Mouse (Mus musculus): ENCODE measurements around the gene Fam126b. TPM values are rescaled to one million over a fixed set of nuclear protein-coding genes. Genes with fewer than 3 reads are reported as not detected.
"Not testable (repeated sequence)": the region's sequence is repeated elsewhere in the genome, so short reads cannot be mapped to it uniquely, and the experiment has no call there.

Fam126b gene
- total RNA-seq, 2 experiments from 2014 or later = 134 to 145 TPM

DNA sequence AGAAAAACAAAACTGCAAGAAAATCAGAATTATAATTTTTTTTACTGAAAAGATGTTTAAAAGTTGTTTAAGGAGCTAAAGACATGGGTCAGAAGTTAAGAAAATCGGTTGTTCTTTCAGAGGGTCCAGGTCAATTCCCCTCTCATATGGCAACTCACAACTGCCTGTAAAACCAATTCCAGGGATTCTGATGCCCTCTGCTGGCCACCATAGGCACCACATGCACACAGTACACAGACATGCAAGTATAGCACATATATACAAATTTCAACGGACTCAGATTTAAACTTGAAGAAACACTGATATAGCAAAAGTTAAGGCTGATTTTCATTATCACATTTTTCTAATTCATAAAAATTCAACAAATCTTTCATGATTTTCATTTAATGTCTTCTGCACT lies 6.9 kb downstream of the Fam126b start:
- peak in 1 of 2 experiments; percentile 6 for DNase-seq (ENCODE audit: low spot score in 2 of 2)

DNA sequence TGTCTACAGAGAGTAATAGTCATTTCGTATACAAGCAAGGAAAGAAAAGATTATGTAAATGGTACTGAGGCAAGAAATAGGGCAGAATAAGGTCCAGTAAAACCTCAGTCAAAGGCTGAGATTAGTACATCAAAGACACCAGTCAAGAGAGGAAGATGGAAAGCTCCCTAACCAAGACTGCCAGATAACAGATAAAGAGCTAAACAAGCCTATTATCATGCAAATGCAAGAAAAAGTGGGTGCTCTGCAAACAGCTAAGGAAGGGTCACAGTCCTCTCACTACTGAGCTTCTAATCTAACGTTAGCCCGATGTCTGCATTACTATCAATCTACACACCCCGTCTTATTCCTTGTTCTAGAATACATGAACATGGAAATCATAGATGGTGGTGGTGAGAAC lies 15.7 kb downstream of the Fam126b start:
- no peak for DNase-seq (ENCODE audit: low spot score in 2 of 2)

DNA sequence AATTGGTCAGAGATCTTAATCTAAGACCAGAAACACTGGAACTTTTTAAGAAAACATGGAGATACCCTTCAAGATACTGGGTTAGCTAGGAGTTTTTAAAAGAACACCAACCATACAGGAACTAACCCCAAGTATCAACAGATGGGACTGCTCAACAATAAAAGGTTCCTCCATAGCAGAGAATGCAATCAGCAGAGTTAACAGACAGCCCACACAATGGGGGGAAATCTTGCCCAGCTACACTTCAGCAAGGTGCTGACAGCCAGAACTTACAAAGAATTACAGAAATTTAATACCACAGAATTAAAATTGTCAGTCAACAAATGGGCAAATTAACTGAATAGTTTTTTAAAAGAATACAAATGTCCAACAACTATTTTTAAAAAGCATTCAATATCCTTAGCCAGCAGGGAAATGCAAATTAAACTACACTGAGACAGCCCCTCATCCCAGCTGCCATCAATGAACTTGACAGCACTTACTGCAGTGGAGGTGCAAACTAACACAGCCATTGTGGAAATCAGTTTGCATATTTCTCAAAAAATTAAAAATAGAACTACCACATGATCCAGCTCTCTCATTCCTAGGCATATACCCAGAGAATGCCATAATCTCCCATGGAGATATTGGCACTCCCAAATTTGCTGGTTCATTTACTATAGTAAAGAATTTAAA lies 17.5 kb downstream of the Fam126b start:
- no peak for DNase-seq (ENCODE audit: low spot score in 2 of 2)

DNA sequence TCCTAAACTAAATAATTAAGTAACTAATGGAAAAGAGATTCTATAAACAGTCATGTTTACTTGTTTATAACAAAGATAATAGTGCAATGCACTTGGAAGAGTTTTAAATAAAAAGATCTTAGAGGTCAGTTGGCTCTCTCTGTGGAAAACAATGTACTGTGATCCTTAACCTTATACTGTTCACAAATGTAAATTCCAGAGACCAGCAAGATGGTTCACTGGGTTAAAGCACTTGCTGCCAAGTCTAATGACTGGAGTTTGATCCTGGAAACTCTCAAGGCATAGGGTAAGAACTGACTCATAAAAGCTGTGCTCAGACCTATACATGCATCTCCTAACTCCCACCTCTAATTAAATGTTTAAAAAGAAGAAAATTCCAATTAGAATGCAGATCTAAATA lies 19.5 kb downstream of the Fam126b start:
- DNase-seq (ENCODE audit: low spot score in 2 of 2) = no peak

DNA sequence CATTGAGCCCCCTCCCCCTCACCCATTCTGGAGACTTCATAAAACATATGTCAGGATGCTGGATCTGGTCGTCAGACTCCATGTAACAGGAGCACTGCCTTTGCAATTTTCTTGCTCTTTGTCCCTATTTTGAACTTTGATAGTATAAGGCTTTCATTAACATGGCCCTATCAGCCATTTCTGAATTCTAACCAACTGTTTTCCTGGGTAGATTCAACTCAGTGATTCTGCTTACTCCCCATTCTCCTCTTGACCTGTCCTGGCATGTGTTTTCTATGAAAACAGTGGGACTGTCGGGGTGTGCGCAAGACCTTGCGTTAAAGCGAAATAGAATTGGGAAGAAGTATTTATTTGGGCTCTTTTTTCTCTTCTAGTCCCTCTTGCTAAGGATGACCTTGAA lies 21.1 kb downstream of the Fam126b start:
- DNase-seq (ENCODE audit: low spot score in 2 of 2) = no peak

DNA sequence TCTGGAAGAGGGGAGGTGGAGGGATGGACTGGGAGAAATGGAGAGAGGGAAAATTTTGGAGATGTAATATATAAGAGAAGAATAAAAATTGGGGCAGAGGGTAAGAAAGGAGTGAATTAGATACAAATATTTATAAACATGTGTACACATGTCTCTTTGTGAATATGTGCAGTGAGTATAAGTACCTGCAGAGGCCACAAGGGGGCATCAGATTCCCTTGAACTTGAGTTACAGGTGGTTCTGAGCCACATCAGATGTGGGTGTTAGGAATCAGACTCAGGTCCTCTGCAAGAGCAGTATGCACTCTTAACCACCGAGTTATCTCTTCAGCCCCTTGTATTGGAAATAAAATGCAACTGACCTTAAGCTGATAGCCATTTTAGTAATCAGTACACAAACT lies 23.7 kb downstream of the Fam126b start:
- peak; percentile 19 to 59 for DNase-seq (ENCODE audit: low spot score in 2 of 2)

DNA sequence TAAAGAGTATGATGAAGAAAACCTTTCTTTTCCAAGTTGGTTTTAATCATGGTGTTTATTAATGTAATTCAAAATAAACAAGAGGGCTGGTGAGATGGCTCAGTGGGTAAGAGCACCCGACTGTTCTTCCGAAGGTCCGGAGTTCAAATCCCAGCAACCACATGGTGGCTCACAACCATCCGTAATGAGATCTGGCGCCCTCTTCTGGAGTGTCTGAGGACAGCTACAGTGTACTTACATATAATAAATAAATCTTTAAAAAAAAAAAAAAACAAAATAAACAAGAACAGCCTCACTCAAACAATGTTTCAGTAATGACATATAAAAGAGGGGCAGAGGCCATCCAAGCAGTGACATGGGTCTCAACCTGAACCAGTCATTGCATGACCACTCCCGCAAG lies 25.8 kb downstream of the Fam126b start:
- not testable (repeated sequence) for DNase-seq (ENCODE audit: low spot score in 2 of 2)

DNA sequence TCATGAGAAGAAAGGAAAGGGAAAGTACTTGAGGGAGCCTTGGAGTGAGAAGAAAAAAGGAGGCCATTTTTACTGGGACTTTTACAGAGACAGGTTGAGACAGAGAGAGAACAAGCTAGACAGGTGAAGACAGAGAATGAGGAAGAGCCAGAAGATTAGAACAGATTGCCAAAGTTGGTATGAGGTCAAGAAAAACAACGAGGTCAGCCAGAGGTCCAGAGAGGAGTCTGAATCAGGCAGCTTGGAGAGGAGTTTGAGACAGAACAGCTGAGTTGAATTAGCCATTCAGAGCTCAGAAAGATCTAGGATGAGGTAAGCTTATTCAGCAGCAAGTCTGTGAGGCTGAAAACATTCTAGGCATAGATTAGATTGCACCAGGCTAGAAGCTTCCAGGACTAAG lies 44.7 kb downstream of the Fam126b start:
- DNase-seq (ENCODE audit: low spot score in 2 of 2) = no peak

DNA sequence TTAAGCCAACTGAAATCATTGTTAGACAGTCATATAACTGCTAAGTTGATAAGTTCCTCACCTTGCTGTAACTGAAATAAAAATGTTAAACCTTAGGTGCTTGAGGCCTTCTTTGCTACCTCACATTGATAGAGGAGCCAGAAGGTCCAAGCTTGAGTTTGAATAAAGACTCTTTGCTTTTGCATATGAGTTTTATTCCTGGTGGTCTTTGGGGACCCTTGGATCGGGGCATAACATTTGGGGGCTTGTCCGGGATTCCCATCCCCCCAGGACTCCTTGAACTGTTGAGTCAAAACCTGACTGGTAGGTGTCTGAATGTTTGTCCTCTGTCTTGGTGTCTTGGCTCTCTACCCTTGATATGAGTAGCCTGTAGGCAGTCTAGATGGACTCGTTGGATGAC lies 78.9 kb downstream of the Fam126b start:
- DNase-seq (ENCODE audit: low spot score in 2 of 2) = no peak

DNA sequence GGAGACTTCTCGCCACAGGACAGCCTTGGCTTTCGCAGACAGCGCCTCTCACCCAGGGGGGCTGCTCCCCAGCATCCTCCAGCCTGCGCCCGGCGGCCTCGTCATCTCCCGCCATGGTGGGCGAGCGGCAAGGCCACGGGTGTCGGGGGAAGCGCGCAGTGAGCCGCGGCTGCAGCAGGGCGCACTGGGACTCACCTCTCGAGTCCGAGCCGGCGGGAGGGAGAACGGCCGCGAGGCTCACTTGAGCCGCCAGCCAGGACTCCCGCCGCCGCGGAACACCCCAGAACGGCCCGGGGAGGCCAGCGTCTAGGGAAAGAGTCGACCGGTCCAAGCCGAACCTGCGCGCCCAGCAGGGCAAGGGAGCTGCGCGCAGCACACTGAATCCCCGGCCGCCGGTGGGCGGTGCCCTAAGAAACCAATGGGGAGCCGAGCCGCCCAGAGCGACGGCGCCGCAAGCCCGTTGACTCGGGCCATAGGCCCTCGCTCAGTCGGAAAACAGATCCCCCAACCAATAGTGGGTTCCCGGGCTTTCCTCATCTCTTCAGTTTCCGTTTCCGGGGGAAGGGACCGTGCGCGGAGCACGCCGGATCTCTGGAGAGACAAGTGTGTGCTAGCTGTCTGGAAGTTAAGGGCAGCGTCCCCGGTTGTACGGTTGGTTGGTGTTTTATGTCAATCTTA lies 81.4 kb downstream of the Fam126b start, which contains the start of gene Orc2:
Gene Orc2 (minus strand): TSS at position 533 of the 678 bp plus-strand sequence.
- peak; percentile 90 to 93 for DNase-seq (ENCODE audit: low spot score in 2 of 2)

DNA sequence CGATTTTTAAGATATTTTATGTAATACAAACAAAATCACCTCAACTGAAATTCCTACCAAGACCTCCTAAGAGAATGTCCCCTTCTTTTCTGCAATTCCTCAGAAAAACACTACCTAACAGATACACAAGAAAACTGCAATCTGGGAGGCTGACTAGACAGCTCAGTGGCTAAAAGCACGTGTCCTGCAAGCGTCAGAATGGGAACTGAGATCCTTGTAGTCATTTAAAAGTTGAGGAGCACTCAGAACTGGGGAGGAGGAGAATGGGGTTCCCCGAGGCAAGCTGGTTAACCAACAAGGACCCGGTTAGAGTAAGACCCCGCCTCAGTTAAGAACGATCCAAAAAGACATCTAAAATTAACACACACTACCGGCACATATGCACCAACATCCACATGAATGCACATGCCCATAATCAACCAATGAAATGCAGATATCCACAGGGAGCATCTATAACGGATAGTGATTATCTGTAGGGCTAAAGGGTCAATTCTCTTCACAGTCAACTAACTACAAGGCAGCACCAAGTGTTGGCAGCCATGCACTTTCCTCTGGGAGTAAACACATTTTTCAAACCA lies 82.2 kb downstream of the Fam126b start:
- no peak for DNase-seq (ENCODE audit: low spot score in 2 of 2)

DNA sequence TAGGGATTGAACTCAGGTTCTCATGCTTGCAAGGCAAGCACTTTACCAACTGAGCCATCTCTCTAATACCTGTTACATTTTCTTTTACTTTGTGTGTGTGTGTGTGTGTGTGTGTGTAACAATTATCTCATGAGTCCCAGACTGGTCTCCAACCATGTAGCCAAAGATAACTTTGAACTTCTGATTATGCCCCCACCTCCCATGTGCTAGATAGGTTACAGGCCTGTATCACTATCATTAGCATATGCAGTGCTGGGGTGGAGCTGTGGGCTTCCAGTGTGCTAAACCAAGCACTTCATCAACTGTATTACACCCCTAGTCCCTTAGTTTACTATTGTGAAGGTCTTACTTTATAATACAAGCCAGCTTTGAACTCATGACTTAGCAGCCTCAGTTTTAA lies 83.0 kb downstream of the Fam126b start:
- DNase-seq (ENCODE audit: low spot score in 2 of 2) = no peak

DNA sequence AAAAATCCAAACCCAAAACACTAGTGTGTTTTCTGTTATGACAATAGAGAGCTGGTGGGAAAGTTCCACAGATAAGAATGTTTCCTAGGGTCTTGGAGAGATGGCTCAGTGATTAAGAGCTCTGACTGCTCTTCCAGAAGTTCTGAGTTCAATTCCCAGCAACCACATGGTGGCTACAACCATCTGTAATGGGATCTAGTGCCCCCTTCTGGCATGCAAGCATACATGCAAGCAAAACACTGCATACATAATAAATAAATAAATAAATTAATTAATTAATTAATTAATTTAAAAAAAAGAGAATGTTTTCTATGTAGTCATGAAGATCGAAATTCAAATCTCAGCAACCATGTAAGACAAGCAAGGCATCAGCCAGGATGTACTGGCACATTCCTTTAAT lies 87.4 kb downstream of the Fam126b start:
- DNase-seq (ENCODE audit: low spot score in 2 of 2) = no peak

DNA sequence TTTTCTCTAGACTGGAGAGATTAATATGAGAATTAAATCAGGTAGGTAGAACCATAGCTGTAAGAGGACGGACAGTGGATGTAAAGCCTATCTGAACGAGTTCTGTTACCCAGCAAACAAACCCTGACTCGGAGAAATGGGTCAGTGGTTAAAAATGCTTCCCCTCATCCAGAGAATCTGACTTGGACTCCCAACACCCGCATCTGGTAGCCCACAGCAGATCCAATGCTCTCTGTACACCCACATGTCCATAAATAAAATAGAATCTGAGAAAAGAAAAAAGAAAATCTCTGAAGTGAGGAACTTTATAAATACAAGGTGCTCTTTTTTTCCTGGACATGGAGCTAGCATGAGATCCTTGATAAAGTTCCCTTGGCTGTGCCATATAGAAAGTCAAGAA lies 88.4 kb downstream of the Fam126b start:
- no peak for DNase-seq (ENCODE audit: low spot score in 2 of 2)

DNA sequence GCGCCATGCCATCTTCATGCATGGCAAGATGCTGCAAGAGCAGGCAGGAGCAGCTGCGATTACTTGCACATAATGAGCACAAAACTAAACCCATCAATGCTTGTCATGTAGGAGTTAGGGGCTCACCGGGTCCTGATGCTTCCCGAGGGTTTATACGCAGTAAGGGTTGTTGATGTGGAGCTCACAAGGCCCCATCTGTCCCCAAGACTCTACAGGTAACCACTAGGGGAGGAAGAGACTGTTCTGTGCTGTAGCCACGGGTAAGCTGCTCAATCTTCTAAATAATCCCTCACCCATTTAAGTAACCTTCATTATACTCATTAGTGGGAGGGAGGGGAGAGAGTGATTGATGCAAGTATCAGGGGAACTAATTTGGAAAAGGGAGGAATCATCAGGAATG lies 90.5 kb downstream of the Fam126b start:
- DNase-seq (ENCODE audit: low spot score in 2 of 2) = no peak

DNA sequence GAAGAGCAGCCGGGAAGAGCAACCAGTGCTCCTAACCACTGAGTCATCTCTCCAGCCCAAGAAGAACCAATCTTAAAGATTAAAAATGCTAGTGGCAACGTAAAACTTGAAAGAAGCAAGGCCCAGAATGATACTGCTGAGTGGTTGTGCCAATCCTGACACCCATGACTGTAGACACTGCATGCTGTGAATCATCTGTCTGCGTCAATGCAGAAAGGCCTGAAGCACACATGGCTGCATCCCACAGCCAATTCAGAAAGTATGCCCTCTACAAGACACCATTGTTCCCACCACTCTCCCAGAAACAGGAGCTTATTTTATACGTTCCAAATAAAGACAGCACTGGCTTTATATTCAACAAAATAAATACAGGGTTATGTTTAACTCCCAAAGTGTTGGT lies 103.5 kb downstream of the Fam126b start:
- no peak for DNase-seq (ENCODE audit: low spot score in 2 of 2)

DNA sequence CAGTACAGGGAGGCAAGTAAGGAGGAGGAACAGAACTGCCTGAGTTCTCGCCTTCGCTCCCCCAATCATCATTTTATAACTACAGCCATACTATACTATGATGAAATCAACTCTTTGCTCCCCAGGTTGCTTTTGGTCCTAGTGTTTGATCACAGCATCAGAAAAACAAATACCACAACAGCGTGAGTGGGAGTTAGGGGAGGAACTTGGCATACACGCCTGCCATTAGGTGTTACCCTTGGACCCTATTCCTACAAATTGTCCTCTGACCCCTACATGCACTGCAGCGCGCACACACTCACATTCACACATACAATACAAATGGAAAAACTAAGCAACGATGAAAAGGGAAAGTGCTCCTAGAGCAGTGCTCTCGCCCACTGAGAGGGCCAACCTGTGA lies 110.5 kb downstream of the Fam126b start:
- no peak for DNase-seq (ENCODE audit: low spot score in 2 of 2)

Other genes with a start within 250 kb of the Fam126b start
- 100 to 1,000 TPM; 145 TPM for gene Bzw1, start 193.4 kb downstream of the Fam126b start, total RNA-seq (2021)
- 100 to 1,000 TPM; 119 to 126 TPM for gene Clk1, start 162.3 kb downstream of the Fam126b start, total RNA-seq (2021)
- 10 to 100 TPM; 16.6 to 19.7 TPM for gene Nif3l1, start 141.2 kb downstream of the Fam126b start, total RNA-seq (2021)
- gene Ppil3, start 140.8 kb downstream of the Fam126b start, total RNA-seq (2021) = 10 to 100 TPM; 25.9 to 28.6 TPM
- gene Orc2, start 81.2 kb downstream of the Fam126b start, total RNA-seq (2021) = 10 to 100 TPM; 26.1 to 29.9 TPM
- gene Ndufb3, start 61 bp upstream of the Fam126b start, total RNA-seq (2021) = 100 to 1,000 TPM; 119 to 124 TPM
- not detected for gene Als2cr12, start 109.7 kb upstream of the Fam126b start, total RNA-seq (2021)
- gene Cflar, start 125.2 kb upstream of the Fam126b start, total RNA-seq (2021) = 10 to 100 TPM; 25.9 to 29.6 TPM
- gene Casp8, start 209.1 kb upstream of the Fam126b start, total RNA-seq (2021) = 1 to 10 TPM; 2.5 TPM

Measured in left cerebral cortex, adult 18-20 months (tissue).